Mouse (Mus musculus) kidney, embryonic 16.5 days (tissue): Measurements from ENCODE around the gene Nsl1. TPM values are rescaled to one million over a fixed set of nuclear protein-coding genes. Genes with fewer than 3 reads are reported as not detected.

ENCODE experiments used
- ATAC-seq: fragments of 200-750 bp; cut with Nextera tagmentation; 2 replicates; pipeline ENCODE4 v1.8.0; 2017; ENCODE audit warnings: moderate TSS enrichment; ENCODE audit not compliant: low FRiP score, low TSS enrichment
- H3K27ac ChIP-seq: fragments of 300-500 bp; sonication (generic); 2 replicates; pipeline ENCODE4 v1.5.1; 2014; ENCODE audit warnings: low read length
- H3K27me3 ChIP-seq: fragments of 300-500 bp; sonication (generic); 2 replicates; pipeline ENCODE4 v1.6.1; 2014; ENCODE audit warnings: low read length, control low read depth, mixed read lengths; ENCODE audit not compliant: insufficient read depth
- H3K36me3 ChIP-seq: fragments of 300-500 bp; sonication (generic); 2 replicates; pipeline ENCODE4 v1.6.1; 2014; ENCODE audit warnings: low read length, control low read depth, mixed read lengths; ENCODE audit not compliant: insufficient read depth
- H3K4me1 ChIP-seq: fragments of 300-500 bp; sonication (generic); 2 replicates; pipeline ENCODE4 v1.6.1; 2014; ENCODE audit warnings: low read length, control low read depth, mixed read lengths; ENCODE audit not compliant: insufficient read depth
- H3K4me2 ChIP-seq: fragments of 300-500 bp; sonication (generic); replicated peaks from 2 replicates; pipeline ENCODE4 v1.6.1; 2014; ENCODE audit warnings: low read depth, low read length
- H3K4me3 ChIP-seq: fragments of 300-500 bp; sonication (generic); 2 replicates; pipeline ENCODE4 v1.5.1; 2014; ENCODE audit warnings: mild to moderate bottlenecking, low read length
- H3K9ac ChIP-seq: fragments of 300-500 bp; sonication (generic); replicated peaks from 2 replicates; pipeline ENCODE4 v1.6.1; 2014; ENCODE audit warnings: low read length
- H3K9me3 ChIP-seq: fragments of 300-500 bp; sonication (generic); 2 replicates; pipeline ENCODE4 v1.6.1; 2016; ENCODE audit warnings: low read length, control low read depth
- WGBS: fragments of 180-500 bp; shearing (Covaris S2); extraction: QIAGEN DNeasy Blood & Tissue Kit; methylation state at CpG from one replicate; pipeline ENCODE4 v1.1.7; 2014; 5-methylcytosine and 5-hydroxymethylcytosine counted together
- polyA plus RNA-seq: library from polyadenylated mRNA; unstranded; fragments of >200 nt; fragmentation: Nextera tagmentation; extraction: Ambion mirVana; gene quantifications from 2 replicates; pipeline ENCODE4 v1.2.1, GENCODE M21; 2015

The Nsl1 gene
- polyA plus RNA-seq, 1 experiment from 2014 or later, result 21.9 TPM

DNA sequence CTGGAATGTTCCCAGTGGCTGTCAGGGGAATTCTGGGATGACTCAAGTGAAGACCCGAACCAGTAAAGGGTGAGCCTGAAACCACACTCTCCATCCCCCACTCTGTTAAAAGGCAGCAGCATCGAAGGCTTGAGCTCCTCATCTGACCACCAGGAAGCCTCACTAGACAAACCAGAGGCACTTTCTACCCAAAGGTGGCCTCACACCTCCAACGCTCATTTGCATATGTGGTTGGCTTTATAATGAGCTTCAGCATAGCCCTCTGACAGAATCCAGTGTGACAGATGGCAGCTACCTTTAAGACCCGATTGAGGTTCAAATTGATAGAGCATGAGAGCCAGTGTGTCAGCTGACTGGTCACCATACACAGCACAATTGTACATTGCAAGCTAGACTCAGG, 61.5 kb downstream of the Nsl1 start:
- 66% methylated on average over 4 of the region's 4 CpGs for WGBS
- H3K4me1 ChIP-seq, result peaks cover 8% of the 10 kb centered on the region; the same call in 1 of the 2 replicates

DNA sequence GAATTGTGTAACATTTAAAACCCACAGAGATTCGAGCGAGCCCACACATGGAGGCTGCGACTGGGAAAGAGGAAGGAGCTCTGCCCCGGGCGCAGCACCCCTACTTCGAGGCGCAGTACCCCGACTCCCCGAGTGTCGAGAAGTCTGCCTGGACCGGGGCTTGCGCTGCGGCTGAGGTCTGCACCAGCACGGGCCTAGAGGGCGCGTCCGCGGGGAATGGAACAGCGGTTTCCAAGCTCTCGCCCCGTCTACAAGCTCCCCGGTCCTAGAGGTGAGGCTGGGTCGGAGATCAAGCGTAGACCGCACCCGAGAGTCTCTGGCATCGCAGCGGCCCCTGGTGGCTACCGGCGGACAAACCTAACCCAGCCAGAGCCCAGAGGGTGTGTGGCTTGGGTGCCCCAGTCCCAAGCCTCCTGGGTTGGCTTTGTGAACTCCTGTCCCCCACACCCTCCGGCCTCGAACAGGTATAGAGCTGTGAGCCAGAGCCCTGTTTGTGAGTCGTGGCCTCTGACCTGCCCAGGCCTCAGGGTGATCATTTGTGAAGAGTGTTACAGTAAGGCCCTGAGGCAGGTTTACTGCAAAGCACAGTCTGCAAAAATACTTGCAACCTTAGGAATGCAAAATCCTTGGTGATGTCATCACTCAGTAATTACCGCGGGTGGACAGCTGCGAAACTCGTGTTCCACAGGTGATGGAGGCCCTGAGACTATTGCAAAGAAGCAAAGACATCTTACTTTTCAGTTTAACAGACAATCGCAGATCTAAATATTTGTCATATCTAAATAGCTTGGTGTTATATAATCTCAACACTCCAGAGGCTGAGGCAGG, 63.2 kb downstream of the Nsl1 start:
- peak overlapping the region; percentile 22; the same call in 1 of the 2 replicates for H3K9ac ChIP-seq

More for the DNA sequence above, 61.5 kb downstream of the Nsl1 start:
- Histone ChIP-seq H3K9me3 (peaks cover 2% of the 10 kb centered on the region; the same call in 1 of the 2 replicates), H3K27ac (no peak overlapping the region), H3K4me3 (no peak overlapping the region), H3K36me3 (no peaks in the 10 kb centered on the region), H3K9ac (no peak overlapping the region), H3K4me2 (no peak overlapping the region), H3K27me3 (peaks cover 6% of the 10 kb centered on the region; the same call in 1 of the 2 replicates)
- ATAC-seq, result no peak

DNA sequence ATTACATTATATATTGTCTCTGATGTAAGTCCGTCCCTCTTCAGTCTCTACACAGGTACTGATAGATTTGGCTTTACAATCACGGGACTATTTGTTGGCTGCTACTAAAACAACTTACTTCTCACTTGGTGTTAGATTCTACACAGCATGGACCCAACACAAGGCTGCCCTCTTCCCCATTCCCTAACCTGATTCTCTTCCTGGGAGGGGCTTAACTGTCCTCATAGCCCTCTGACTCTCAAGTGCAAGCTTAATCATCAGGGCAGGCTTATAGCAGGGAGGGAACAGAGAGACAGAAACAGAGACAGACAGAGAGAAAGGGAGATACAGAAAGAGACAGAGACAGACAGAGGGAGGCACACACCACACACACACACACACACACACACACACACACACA, 68.9 kb downstream of the Nsl1 start:
- H3K36me3 ChIP-seq, result no peaks in the 10 kb centered on the region
- WGBS, result 89% methylated on average over 2 of the region's 2 CpGs
- H3K4me2 ChIP-seq, result no peak overlapping the region
- H3K27ac ChIP-seq, result no peak overlapping the region
- H3K27me3 ChIP-seq, result no peaks in the 10 kb centered on the region
- H3K4me1 ChIP-seq, result no peaks in the 10 kb centered on the region
- peaks cover 12% of the 10 kb centered on the region; the same call in 1 of the 2 replicates for H3K9me3 ChIP-seq
- no peak for ATAC-seq
- H3K9ac ChIP-seq, result no peak overlapping the region
- H3K4me3 ChIP-seq, result no peak overlapping the region

More for the DNA sequence above, 63.2 kb downstream of the Nsl1 start:
- Histone ChIP-seq H3K4me1 (peaks cover 8% of the 10 kb centered on the region; the same call in 1 of the 2 replicates), H3K36me3 (no peaks in the 10 kb centered on the region), H3K4me2 (peak overlapping the region; percentile 54), H3K27ac (no peak overlapping the region), H3K27me3 (peaks cover 6% of the 10 kb centered on the region; the same call in 1 of the 2 replicates), H3K9me3 (peaks cover 12% of the 10 kb centered on the region; the same call in 1 of the 2 replicates), H3K4me3 (peak overlapping the region; percentile 37)
- ATAC-seq, result peak; percentile 91
- 13% methylated on average over 38 of the region's 38 CpGs for WGBS

DNA sequence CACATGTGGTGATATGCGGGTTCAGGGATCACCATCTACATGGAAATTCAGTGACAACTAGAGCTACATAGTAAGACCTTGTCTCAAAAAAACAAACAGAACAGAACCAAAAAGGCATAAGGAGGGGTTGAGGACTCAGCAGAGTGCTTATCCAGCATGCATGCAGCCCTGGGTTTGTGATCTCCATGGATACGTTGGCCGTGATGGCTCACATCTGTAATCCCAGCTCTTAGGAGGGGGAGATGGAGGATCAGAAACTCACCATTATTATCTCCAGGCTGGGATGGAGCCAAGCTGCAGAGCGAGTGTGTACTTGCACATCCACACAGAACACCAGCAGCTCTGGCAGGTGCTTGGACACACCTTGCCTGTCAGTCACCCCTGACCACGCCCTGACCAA, 69.4 kb downstream of the Nsl1 start:
- Histone ChIP-seq H3K4me2 (no peak overlapping the region), H3K9ac (no peak overlapping the region), H3K9me3 (peaks cover 12% of the 10 kb centered on the region; the same call in 1 of the 2 replicates), H3K4me1 (no peaks in the 10 kb centered on the region), H3K27me3 (no peaks in the 10 kb centered on the region), H3K36me3 (no peaks in the 10 kb centered on the region), H3K4me3 (no peak overlapping the region), H3K27ac (no peak overlapping the region)
- 63% methylated on average over 5 of the region's 5 CpGs for WGBS
- peak; percentile 61; the same call in 1 of the 2 replicates for ATAC-seq

DNA sequence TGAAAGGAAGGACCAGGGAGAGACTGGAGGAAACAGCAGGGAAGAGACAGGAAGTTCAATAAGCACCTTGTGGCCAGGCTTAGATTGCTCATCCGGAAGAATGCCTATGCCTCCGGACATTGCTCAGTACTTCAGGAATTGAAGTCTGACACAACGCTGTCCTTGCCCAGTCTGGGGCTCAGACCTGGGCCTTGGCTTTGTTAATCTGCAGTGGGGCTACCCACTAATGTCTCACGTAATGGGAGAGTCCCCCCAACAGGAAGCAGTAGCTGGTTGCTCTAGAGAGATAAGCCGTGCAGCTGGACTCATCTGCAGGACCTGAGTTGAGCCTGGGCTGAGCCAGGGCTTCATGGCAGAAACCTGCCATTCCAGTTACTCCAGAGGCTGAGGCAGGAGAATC, 70.1 kb downstream of the Nsl1 start:
- ATAC-seq, result peak; percentile 42; the same call in 1 of the 2 replicates
- Histone ChIP-seq H3K4me2 (no peak overlapping the region), H3K36me3 (no peaks in the 10 kb centered on the region), H3K27ac (no peak overlapping the region), H3K9ac (no peak overlapping the region), H3K9me3 (peaks cover 12% of the 10 kb centered on the region; the same call in 1 of the 2 replicates), H3K4me3 (no peak overlapping the region), H3K27me3 (no peaks in the 10 kb centered on the region), H3K4me1 (no peaks in the 10 kb centered on the region)
- 57% methylated on average over 5 of the region's 5 CpGs for WGBS

DNA sequence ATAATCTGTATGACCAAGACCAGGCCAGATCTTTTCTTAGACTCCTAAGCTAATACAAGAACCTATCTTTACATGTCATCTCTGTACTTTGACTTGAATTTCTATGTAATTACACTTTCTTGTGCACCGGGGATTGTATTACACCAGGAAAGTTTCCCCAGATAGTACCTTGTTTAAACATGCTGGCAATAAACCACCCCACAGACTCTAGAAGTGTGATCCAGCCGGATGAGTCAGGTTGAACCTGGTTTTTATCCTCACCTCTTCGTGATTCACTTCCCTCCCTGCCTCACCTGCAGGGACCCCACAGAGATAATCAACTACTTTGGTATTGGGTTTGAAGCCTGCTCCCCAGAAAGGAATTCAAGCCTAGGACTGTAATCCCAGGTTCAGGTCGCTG, 72.6 kb downstream of the Nsl1 start:
- no peak for ATAC-seq
- Histone ChIP-seq H3K36me3 (no peaks in the 10 kb centered on the region), H3K9me3 (no peaks in the 10 kb centered on the region), H3K9ac (no peak overlapping the region), H3K27me3 (no peaks in the 10 kb centered on the region), H3K4me2 (no peak overlapping the region), H3K27ac (no peak overlapping the region), H3K4me1 (no peaks in the 10 kb centered on the region), H3K4me3 (no peak overlapping the region)
- WGBS, result 56% methylated on average over 4 of the region's 4 CpGs

Other genes with a start within 250 kb of the Nsl1 start
- gene Rps6kc1, start 151.2 kb upstream of the Nsl1 start, polyA plus RNA-seq, result 13.7 and 14.4 TPM in 2 replicates
- 44.8 and 44.9 TPM in 2 replicates for gene Angel2, start 137.9 kb upstream of the Nsl1 start, polyA plus RNA-seq
- 27.0 and 29.3 TPM in 2 replicates for gene Vash2, start 83.7 kb upstream of the Nsl1 start, polyA plus RNA-seq
- gene Flvcr1, start 36.9 kb upstream of the Nsl1 start, polyA plus RNA-seq, result 6.0 and 6.2 TPM in 2 replicates
- gene Spata45, start 26.4 kb upstream of the Nsl1 start, polyA plus RNA-seq, result not detected in 2 replicates
- gene Tatdn3, start 80 bp upstream of the Nsl1 start, polyA plus RNA-seq, result 13.1 and 14.4 TPM in 2 replicates
- gene Batf3, start 34.8 kb downstream of the Nsl1 start, polyA plus RNA-seq, result 13.5 and 14.6 TPM in 2 replicates
- gene Fam71a, start 101.8 kb downstream of the Nsl1 start, polyA plus RNA-seq, result not detected in 2 replicates
- gene Atf3, start 155.0 kb downstream of the Nsl1 start, polyA plus RNA-seq, result 4.1 and 4.4 TPM in 2 replicates